Mouse (Mus musculus) liver, adult 2 months (tissue): ENCODE measurements at regions not wholly inside any gene's neighbourhood (a gene's known extent, or its start where the extent isn't known, plus 50 kb on each side); places are given as distances from the start of the nearest gene placed in this dataset.

ENCODE experiments used
- DNase-seq: peaks from one replicate; pipeline ENCODE4 v3.0.0-alpha.2; 2011; ENCODE audit warnings: low read depth, low spot score; ENCODE audit errors: extremely low read depth
- H3K27ac ChIP-seq: fragments of 200-500 bp; replicated peaks from 2 replicates; pipeline ENCODE4 v1.5.1; 2012; ENCODE audit warnings: low read depth, mild to moderate bottlenecking, control low read depth, inconsistent platforms, low read length; ENCODE audit not compliant: insufficient read depth
- H3K27me3 ChIP-seq: fragments of 200-500 bp; 2 replicates; pipeline ENCODE4 v1.6.1; 2012; ENCODE audit warnings: mild to moderate bottlenecking, moderate library complexity, low read length, inconsistent platforms; ENCODE audit not compliant: control insufficient read depth, insufficient read depth
- H3K36me3 ChIP-seq: fragments of 200-500 bp; 2 replicates; pipeline ENCODE4 v1.6.1; 2012; ENCODE audit warnings: low read length, inconsistent platforms; ENCODE audit not compliant: control insufficient read depth, insufficient read depth
- H3K4me1 ChIP-seq: fragments of 200-500 bp; 2 replicates; pipeline ENCODE4 v1.6.1; 2011; ENCODE audit warnings: low read length; ENCODE audit not compliant: control insufficient read depth, insufficient read depth
- H3K4me3 ChIP-seq: fragments of 200-500 bp; 2 replicates; pipeline ENCODE4 v1.5.1; 2011; ENCODE audit warnings: low read depth, mild to moderate bottlenecking, control low read depth, low read length, moderate library complexity; ENCODE audit not compliant: insufficient read depth
- H3K79me2 ChIP-seq: fragments of 200-500 bp; 2 replicates; pipeline ENCODE4 v1.6.1; 2012; ENCODE audit warnings: inconsistent platforms, mild to moderate bottlenecking, low read length, moderate library complexity; ENCODE audit not compliant: control insufficient read depth, insufficient read depth
- H3K9ac ChIP-seq: fragments of 200-500 bp; 2 replicates; pipeline ENCODE4 v1.6.1; 2012; ENCODE audit warnings: low read depth, mild to moderate bottlenecking, control low read depth, inconsistent platforms, low read length
- CTCF ChIP-seq: fragments of 200-500 bp; IDR thresholded peaks from 2 replicates; pipeline ENCODE4 v1.5.1; 2011; ENCODE audit warnings: low read depth, low read length, control low read depth
- POLR2A ChIP-seq: fragments of 200-500 bp; IDR thresholded peaks from 2 replicates; pipeline ENCODE4 v1.6.1; 2011; ENCODE audit warnings: low read length, control low read depth; ENCODE audit not compliant: insufficient read depth; ENCODE audit errors: extremely low read depth
- WGBS: fragments of 180-500 bp; shearing (Covaris S2); methylation state at CpG from one replicate; pipeline ENCODE4 v1.1.7; 2018; 5-methylcytosine and 5-hydroxymethylcytosine counted together

GRCm38 (mm10) chr13:44231403-44231802 is 446.8 kb downstream of the Cd83 start:
- TF ChIP-seq CTCF (no peak), POLR2A (no peak)
- Histone ChIP-seq H3K79me2 (no peaks in the 10 kb centered on the region), H3K4me1 (no peaks in the 10 kb centered on the region), H3K9ac (no peak overlapping the region), H3K4me3 (no peak overlapping the region), H3K27ac (no peak overlapping the region), H3K36me3 (no peaks in the 10 kb centered on the region), H3K27me3 (no peaks in the 10 kb centered on the region; the same call in 1 of the 2 replicates)
- WGBS, result 90% methylated on average over 4 of the region's 4 CpGs
- DNase-seq, result no peak

GRCm38 (mm10) chr13:44231868-44232715 is 447.5 kb downstream of the Cd83 start:
- Histone ChIP-seq H3K4me3 (no peak overlapping the region), H3K9ac (no peak overlapping the region), H3K27me3 (no peaks in the 10 kb centered on the region; the same call in 1 of the 2 replicates), H3K36me3 (no peaks in the 10 kb centered on the region), H3K79me2 (no peaks in the 10 kb centered on the region), H3K4me1 (no peaks in the 10 kb centered on the region), H3K27ac (peak overlapping the region; percentile 38; the same call in 1 of the 2 replicates)
- 79% methylated on average over 18 of the region's 18 CpGs for WGBS
- peak; percentile 30 for DNase-seq
- TF ChIP-seq POLR2A (no peak), CTCF (no peak)

GRCm38 (mm10) chr13:44232716-44233051 is 448.1 kb downstream of the Cd83 start:
- Histone ChIP-seq H3K27ac (no peak overlapping the region), H3K4me1 (no peaks in the 10 kb centered on the region), H3K27me3 (no peaks in the 10 kb centered on the region; the same call in 1 of the 2 replicates), H3K79me2 (no peaks in the 10 kb centered on the region), H3K9ac (no peak overlapping the region), H3K4me3 (no peak overlapping the region), H3K36me3 (no peaks in the 10 kb centered on the region)
- 90% methylated on average over 6 of the region's 6 CpGs for WGBS
- no peak for DNase-seq
- TF ChIP-seq POLR2A (no peak), CTCF (no peak)

- no peaks in the 10 kb centered on the region for H3K4me1 ChIP-seq
- H3K9ac ChIP-seq, result no peak overlapping the region
- 84% methylated on average over 6 of the region's 6 CpGs for WGBS
- H3K27ac ChIP-seq, result no peak overlapping the region
- DNase-seq, result no peak
- H3K36me3 ChIP-seq, result no peaks in the 10 kb centered on the region
- H3K27me3 ChIP-seq, result no peaks in the 10 kb centered on the region; the same call in 1 of the 2 replicates
- H3K79me2 ChIP-seq, result no peaks in the 10 kb centered on the region
- TF ChIP-seq CTCF (no peak), POLR2A (no peak)
- H3K4me3 ChIP-seq, result no peak overlapping the region
Measured at GRCm38 (mm10) chr13:44234241-44234640, 449.7 kb downstream of the Cd83 start.

- H3K36me3 ChIP-seq, result no peaks in the 10 kb centered on the region
- DNase-seq, result no peak
- H3K4me3 ChIP-seq, result no peak overlapping the region
- H3K27me3 ChIP-seq, result no peaks in the 10 kb centered on the region; the same call in 1 of the 2 replicates
- TF ChIP-seq CTCF, result no peak
- no peak for TF ChIP-seq POLR2A
- H3K27ac ChIP-seq, result no peak overlapping the region
- H3K79me2 ChIP-seq, result no peaks in the 10 kb centered on the region
- 94% methylated on average over 5 of the region's 5 CpGs for WGBS
- no peaks in the 10 kb centered on the region for H3K4me1 ChIP-seq
- no peak overlapping the region for H3K9ac ChIP-seq
Measured at GRCm38 (mm10) chr13:44235236-44235635, 450.7 kb downstream of the Cd83 start.

DNA sequence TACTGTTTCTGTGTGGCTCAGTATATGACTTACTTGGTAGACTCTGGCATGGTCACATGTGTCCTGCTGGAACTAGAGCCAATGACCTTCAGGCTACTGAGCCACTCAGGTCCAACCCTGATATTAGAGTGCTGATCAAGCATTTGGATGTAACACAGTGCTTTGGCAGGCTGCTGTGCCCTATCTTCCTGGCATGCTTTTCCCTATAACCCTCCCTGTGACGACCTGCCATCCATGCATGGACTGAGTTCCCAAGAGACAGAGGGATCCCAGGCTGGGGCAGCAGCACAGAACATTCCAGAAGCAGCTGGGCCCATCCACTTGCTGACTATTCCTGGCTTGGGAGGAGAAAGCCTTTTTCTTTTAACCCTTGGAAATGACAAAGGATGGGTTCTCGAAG is 451.4 kb downstream of the Cd83 start:
- H3K36me3 ChIP-seq, result no peaks in the 10 kb centered on the region
- no peaks in the 10 kb centered on the region for H3K4me1 ChIP-seq
- WGBS, result 50% methylated on average over 2 of the region's 2 CpGs
- no peaks in the 10 kb centered on the region for H3K27me3 ChIP-seq
- DNase-seq, result peak; percentile 90
- no peaks in the 10 kb centered on the region for H3K79me2 ChIP-seq
- no peak overlapping the region for H3K4me3 ChIP-seq
- TF ChIP-seq POLR2A (no peak), CTCF (no peak)
- no peak overlapping the region for H3K9ac ChIP-seq
- no peak overlapping the region for H3K27ac ChIP-seq
